Mouse (Mus musculus) thymus, postnatal 4 days (tissue): ENCODE measurements around the gene Irgc1.

Source experiments
- DNase-seq: peaks from one replicate; pipeline ENCODE4 v3.0.0; 2021

Gene Irgc1

DNA sequence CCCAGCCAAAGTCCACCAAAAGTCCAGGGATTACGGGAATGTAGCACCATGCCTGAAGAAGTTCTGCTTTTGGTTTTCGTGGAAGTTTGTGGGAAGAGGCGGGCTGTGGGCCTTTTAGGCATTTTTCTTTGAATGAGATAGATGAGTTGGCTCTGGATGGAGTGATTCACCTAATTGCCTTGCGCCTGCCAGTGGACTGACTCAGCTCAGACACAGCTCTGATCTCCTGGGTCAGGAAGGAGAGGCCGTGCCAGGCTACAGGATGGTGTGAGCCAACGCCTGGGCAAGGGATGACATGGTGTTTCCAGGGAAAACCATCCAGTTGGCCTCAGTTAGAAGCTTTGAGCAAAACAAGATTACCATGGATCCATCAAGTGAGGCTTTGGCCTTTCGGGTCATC, 18.3 kb upstream of the Irgc1 start:
- no peak for DNase-seq

DNA sequence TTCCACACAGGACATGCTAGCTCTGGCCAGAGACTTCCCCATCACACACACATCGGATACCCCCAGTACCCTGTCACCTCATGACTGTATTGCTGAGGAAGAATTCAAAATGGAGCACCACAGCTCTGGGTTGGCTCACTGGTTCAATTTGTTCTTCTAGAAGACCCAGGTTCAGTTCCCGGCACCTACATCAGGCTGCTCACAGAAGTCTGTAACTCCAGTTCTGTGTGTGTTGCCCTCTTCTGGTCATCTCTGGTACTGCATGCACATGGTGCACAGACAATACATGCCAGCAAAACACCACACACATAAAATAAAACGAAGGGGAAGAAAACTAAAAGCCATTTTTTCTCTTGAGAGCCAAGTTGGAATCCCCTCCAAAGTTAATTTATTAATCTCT, 17.0 kb upstream of the Irgc1 start:
- DNase-seq, result peak; percentile 64

DNA sequence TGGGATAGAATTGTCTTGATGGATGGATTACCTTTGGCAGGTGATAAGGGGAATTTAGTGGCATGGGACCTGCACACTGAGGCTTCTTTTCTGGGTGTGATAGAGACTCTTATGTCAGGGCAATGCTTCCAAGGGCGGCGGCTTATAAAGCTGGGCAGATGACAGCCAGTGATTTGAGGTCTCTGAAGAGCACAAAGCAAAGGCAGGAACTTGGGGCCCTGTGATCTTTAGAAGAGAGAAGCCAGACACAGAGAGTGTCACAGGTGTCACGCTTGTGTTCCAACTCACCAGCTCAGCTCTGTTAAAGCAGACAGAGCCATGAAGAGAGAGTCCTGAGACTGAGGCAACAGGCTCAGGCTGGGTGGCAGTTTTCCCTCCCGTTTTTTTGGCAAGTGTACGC, 15.8 kb upstream of the Irgc1 start:
- peak; percentile 55 for DNase-seq

DNA sequence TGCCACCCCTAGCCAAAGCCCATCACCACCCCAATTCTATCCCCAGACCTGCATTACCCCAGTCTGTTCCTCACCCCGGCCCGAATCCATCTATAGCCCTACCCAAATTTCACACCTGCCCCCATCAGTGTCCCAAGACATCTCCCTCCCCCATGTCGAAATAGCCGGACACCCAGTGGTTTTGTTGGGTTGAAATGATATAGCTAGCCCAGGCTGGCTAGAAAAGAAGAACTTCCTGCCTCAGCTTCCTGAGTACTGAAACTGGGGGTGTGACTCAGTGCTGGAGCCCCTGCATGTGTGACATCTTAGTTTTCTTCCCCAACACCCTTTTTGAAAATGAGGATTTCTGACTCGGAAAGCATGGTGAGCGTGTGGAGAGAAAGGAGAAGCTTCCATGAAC, 14.7 kb upstream of the Irgc1 start:
- no peak for DNase-seq

DNA sequence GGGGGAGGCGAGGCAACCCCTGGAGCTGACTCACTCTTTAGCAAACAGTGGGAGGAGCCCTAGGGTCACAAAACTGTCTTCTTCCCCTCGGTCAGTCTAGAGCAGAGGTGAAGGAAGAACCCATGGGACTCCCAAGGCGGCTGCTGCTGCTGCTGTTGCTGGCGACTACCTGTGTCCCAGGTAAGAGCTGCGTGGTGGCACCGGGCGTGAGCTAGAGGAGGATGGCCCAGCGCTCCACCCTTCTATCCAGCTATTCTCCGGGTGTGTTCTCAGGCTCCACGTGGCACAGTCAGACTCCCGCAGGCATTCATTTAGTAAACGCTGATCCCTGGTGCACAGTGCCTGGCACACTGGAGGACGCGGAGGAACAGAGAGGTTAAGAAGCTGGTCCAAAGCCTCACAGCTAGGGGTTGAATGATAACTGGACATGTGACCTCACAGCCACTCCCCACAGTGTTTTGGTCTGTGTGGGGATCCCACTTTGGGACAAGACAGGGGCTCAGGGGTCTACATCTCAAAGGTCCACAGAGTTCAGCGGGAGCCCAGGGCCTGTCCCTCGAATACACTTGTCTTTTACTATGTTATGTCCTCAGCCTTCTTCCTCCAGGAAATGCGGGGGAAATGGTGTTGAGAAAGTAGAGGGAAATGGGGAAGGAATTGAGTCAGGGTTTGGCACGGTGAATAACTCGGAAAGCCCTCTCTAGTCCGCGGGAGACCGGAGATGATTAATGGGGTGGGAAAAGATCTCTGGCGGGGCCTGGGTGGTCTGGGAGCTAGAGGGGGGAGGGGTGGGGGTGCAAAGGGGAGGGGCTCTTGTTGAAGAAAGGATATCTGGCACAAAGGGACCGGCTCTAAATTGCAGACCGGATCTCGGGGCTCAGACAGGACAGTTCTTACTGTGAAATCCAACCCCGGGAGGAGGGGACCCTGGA, 10.6 kb upstream of the Irgc1 start, which contains the start of gene Plaur:
Gene Plaur, plus strand, starts transcription at position 97 of the 932 bp plus-strand sequence.
- no peak for DNase-seq

DNA sequence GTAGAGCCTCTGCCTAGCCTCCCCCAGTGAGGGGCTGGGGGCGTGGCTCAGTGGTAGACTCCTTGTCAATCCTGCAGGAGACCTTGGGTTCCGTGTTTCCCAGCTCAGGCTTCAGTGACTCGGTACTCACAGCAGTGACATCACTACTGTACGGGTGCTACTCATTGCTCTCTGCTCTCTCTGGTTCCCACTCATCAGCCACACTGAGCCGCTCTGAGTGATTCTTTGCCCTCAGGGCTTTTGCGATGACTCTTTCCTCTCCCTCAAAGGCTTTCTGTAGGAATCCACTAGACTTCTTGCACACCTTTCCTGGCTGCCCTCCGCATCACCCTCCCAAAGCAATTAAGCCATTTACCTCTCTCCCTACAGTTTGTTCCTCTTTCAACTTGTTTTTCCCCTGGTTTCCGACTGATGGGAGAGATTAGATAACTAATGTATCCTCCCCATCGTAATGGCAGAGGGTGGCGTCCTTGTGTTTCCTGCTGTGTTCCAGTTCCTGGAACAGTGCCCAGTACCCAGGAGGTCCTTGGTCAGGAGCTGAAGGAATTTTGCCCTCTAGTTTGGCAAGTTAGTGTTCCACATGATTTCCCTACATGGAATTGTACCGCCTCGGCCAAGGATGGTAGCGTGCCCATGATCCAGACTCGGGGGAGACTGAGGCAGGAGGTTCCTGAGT, 9.4 kb upstream of the Irgc1 start:
- DNase-seq, result no peak

DNA sequence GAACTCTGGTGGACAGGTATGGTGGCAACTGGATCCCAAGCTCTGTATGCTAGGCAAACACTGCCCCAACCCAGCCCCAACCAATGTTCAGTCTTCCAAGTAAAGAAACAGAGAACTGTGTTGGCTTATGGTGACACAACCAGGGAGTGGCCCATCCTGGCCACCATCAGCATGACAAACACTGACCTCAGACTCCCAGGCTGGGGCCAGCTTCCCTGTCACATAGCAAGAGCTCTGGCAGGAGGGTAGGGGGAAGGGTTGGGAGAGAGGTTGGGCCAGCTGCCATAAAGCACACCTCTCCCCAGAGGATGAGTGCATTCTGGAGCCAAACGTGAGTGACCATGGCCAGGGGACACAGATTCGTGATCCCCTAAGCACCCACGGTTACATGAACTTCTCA, 7.7 kb upstream of the Irgc1 start:
- DNase-seq, result no peak

DNA sequence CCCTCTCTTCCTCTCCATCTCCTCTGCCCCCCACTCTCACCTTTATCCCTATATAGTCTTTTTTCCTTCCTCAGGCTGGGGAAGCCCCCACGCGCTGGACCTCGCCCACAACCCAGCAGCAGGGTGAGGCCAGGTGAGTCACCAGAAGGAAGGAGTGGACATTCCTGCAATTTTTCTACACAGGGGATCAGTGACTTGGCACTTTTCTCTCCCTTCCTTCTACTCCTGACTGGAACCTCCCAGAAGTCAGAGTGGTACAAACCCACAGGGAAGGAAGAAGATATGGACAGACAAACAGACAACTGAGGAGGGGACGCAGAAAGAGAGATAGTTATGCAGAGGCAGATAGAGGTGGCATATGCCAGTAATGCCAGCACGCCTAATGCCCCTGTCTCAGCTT, 7.3 kb upstream of the Irgc1 start:
- no peak for DNase-seq

DNA sequence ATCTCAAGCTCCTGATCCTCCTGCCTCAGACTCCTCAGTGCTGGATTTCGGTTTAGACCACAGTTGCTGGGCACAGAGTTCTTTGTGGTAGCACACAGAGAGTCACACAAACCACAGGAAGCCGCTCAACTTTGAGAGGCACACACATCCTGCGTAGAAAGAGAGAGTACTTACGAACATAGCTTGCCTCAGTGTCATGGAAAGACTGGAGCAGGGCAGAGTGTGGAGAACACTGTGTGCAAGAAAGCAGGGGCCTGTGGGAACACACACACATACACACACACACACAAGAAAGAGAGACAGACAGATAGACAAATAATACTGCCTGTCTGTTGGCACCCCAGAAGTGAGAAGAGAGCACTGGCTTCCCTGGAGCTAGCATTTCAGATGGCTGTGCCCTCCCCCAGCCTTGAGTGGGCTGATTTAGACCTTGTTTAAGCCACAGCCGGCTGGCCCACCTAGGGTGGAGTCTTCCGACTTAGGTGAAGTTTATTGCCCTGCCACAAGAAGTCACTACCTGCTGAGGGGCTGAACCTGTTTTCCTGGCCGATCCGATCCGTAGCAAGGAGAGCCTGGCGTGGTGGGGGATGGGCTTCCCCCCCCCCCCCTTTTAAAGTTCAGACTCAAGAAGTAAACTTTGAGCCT, 5.8 kb upstream of the Irgc1 start:
- peak; percentile 67 for DNase-seq

DNA sequence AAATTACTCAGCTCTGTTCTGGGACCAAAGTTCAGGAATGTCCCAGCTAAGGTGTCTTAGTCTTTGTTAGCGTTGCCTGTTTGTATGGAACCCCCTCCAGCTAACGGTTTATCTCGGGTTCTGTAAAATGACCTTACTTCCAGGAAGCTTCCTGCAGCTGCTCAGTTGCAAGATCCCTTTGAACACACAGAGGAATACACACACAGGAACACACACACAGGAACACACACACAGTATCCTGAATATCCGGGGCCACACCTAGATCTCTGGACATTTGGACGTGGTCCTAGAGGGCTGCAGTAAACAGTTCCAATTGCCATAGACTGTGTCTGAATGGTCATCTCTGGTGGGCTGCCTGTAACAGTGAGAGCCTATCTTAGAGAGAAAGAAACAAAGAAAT, 3.6 kb upstream of the Irgc1 start:
- DNase-seq, result no peak

DNA sequence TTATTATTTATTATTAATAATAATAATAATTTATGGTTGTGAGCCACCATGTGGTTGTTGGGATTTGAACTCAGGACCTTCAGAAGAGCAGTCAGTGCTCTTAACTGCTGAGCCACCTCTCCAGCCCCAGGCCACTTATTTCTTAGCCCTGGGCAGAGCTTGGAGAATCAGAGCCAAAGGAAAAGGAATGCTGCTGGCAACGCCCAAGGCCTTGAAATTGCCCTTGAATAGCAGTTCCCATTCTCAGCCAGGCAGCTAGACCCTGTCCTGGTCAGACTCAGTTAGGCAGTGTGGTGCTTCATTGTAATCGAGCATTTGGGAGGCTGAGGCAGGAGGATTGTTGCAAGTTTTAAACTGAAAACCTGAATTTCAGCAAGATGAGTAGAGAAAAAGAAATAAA, 2.1 kb upstream of the Irgc1 start:
- DNase-seq, result no peak

DNA sequence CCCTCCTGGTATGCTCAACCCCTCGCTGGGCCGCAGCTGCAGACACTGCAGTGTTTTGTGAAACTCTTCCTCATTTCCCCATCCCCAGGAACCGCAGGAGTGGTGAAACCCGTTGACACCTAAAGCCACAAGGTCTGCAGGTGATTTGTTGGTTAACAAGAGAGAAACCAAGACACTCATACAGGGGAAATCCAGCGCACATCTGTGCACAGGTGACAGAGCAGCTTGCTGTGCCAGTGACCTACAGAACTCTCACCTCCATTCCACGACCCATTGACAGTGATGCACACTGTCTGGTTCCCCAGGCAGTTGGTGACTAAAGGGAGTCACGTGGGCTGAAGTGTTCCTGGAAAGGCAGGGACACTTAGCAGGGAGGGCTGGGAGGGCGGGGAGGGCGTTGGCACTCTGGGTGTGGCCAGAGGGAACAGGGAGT, 1.5 kb downstream of the Irgc1 start:
- no peak for DNase-seq

DNA sequence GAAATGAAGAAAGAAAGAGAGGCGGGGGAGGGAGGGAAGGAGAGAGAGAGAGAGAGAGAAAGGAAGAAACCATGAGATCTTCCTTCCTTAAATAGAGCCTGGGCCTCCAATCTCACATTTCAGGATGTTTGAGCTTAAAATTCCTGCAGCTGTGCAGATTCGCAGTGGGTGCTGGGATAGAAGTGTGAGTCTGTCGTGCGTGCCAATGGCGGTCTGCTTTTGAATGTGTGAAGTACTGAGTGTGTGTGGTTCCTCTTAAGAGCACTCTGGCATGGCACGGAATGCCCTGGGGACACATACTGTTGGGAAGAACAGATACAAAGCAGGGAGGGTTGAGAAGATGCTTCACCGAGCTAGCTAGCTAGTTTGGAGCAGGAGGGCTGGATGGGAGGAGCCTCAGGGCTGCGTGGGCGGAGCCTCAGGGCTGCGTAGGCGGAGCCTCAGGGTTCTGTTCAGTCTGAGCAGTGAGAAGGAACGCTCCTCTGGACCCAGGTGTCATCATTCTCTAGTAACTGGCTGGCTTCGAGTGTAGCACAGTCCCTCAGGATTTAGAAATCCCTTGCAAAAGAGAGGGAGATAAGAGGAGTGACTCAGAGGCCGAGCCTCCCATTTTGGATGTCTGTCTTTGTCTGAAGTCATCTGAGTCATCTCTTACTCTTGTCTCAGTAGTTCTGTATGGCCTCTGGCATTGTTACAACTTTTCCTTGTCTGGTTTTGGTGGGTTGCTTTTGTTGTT, 3.1 kb downstream of the Irgc1 start:
- no peak for DNase-seq

DNA sequence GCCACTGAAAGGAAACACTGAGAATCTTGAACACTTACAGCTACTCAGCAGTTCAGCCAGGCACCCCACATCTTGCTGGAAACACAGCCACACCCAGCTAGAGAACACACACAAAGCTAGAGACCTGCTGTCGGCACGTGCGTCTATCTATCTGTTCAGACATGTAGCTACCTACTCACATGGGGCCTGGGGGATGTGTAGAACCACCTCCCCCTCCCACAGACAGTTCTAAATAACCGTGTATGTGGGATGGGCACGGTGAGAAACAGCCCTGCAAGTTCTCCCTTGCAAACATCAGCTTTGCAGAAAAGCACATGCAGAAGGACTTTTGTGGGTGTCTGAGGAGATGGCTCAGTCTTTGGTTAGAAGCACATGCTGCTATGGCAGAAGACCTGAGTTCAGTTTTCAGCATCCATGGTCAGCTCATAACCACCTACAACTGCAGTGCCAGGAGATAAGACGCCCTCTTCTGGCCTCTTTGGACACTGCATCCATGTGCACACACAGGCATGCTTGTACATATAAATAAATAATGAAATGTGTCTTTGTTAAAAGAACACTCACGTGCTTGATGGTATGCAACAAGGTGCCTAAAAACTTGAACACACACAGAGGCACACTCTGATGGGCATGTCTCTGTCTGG, 5.3 kb downstream of the Irgc1 start:
- DNase-seq, result no peak

DNA sequence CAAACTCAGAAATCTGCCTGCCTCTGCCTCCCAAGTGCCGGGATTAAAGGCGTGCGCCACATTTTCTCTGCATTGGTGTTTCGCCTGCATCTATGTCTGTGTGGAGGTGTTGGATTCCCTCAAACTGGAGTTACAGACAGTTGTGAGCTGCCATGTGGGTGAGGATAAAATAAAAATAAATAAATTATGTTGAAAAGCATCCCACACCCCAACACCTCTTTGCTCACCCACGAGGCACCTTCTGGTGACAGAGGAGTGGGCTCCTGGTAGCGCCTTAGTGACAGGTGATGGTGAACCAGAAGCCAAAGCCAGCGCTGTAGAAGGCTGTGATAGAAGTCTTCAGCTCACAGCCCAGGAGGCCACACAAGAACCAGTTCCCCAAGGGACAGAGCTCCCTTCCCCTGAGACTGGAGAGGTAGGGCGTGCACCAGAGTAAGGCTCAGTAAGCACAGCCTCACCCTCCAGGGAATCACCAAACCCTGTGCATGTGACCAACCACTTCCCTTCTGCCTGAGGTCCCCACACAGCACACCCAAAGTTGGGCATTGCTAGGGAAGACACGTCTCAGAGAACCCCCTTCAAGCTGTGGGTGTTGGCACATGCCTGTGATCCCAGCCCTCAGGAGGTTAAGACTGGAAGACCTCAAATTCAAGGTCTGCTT, 6.7 kb downstream of the Irgc1 start:
- no peak for DNase-seq

DNA sequence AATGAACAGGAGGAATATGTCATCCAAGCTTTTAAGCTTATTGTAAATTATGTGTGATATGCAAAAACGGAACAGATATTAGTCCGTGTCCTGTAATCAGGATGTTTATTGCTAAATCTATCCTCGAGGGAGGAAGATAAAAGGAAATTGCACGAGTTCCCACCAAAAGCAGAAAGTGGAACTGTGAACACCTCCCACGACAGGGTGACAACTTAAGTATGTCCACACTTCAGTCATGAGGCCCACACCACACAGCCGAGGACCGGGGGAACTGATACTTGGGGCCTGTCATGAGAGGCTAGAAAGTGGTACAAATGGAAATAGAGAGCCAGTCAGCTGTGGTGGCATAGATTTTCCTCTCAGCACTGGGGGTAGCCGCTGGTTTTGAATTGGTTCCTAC, 9.8 kb downstream of the Irgc1 start:
- DNase-seq, result no peak

DNA sequence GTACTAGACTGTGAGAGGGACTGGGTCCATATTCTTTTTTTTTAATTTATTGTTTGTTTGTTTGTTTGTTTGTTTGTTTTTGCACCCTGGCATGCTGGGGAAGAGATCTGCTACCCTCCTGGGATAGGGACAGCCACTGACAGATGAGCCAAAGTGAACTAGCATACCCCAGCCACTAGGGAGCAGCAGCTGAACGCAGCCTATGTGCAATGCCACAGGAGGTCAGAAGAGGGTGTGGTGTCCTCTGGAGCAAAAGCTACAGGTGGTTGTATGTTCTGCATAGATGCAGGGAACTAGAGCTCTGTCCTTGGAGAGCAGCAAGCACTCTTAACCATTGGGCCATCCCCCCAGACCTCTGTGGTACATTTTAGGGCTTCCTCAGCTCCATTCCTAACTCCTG, 10.3 kb downstream of the Irgc1 start:
- peak; percentile 86 for DNase-seq

DNA sequence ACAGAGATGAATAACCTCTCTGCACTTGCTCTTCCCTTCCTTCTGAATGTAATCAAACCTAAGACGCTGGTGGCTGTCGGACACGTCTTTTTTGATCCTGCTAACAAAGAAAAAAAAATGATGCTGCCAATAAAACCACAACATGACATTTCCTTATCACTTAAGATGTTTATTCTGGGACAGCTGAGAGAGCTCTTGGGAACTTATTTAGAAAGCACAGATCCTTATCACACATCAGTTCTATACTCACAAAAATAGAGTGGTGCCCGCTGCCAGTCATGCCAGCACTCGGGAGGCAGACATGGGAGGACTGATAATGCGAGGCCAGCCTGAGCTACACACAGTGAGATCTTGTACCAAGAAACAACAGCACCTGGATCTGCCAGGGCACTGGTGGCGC, 12.2 kb downstream of the Irgc1 start:
- no peak for DNase-seq

DNA sequence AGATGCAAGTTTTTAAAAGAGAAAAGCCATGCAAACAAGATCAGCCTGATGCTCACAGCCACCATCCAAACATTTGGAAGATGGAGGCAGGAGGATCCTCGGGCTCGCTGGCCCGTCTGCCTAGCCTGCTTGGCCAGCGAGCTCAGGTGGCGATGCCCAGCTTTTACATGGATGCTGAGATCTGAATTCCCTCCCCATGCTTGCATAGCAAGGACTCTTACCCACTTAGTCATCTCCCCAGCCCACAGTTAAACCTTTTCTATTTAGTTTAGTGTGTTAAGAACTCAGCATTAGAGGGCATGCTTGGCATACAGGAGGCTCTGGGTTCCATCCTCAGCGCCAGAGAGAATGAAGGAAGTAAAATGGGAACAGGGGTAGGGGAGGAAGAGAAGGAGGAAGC, 12.9 kb downstream of the Irgc1 start:
- no peak for DNase-seq

DNA sequence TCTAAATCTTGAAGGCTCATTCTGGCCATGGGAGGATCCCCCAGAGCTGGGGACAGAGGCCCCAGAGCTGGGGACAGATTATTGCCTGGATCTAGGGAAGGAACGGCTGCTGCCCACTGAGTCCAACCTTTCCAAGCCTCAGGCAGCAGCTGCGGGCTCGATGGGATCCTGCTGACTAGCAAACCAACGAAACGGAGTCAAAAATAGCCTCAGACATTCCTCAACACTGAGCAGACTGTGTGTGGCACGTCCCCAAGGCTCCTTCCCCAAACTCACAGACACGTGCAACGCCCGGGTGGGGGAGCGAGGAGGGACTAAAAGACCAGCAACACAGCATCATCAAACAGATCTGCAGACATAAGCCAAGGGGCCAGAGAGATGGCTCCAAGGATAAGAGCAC, 14.1 kb downstream of the Irgc1 start:
- DNase-seq, result no peak

DNA sequence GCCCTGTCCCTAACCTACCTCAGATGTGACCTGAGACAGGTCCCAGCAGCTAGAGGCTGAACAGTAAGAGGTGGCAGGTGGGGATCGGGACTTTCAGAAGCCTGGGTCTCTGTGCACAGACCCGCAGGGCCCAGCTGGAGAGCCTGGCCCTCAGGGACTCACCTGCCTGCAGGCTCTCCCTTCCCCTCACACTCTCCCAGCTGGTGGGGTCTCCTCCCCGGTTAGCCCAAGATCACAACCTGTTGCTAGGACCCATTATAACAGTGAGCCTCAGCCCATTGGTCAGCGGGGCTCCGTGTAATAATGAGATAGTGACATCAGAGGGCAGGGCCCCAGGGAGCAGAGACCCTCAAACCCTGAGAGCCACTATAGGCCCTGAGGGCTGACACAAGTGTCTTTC, 16.8 kb downstream of the Irgc1 start:
- no peak for DNase-seq

DNA sequence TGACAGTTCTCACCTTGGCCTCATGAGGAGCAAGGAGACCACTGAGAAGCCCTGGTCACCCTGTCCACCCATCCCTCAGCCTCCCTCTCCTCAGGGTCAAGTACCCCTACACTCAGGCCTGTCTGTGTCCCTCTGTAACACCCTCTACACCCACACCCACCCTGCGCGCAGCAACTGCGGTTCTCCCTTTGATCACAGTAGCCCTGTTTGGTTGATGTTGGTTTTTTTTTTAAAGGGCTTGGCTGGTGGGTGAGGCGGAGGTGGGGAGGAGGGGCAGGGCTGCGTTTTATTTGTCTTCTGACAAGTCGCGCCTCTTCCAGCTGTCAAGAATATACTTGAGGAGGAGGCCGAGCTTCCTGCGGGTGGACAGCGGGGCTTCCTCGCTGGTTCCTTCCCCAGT, 20.4 kb downstream of the Irgc1 start:
- DNase-seq, result no peak
